21 mouse cellular contexts compared by ENCODE assay signal in the genomic region with DNA sequence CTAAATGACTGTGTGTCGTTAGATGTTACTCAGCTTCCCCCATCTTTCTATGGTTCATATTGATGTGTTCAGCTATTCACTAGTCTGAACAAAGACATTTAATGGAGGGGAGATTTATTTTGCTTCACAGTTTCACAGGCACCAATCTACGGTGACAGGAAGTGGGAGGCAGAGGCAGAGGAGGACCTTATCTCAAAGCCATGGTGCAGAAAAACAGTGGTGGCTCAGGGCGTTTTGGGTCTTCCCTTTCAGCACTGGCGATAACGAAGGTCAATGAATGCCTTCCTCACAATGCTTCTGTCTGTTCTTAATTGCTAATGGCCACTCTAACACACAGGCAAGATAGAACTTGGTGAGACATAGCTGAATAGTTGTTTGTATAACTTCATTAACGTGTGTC. TPM values are rescaled to one million over a fixed set of nuclear protein-coding genes. Genes with fewer than 3 reads are reported as not detected.
DNase-seq lines count a peak whose midpoint lies in the region; ATAC-seq and TF ChIP-seq lines count a peak whose summit lies in the region.
"Had no signal": no experiment of that assay in that cellular context is flagged by ENCODE, and none has a peak within 500 bp of the region (broad histone marks: within the 10 kb centered on the region; RNA-seq: fewer than 3 reads in every experiment).

No protein-coding gene starts in this region.

- no peak overlapping the region for H3K27ac ChIP-seq in heart, embryonic 10.5 days
- peak overlapping the region; percentile 52; the same call in 1 of the 2 replicates for H3K27ac ChIP-seq in liver, postnatal 0 days (ENCODE audit: low read depth)
- H3K27ac ChIP-seq: forebrain, embryonic 13.5 days; hindbrain, embryonic 12.5 days; midbrain, embryonic 10.5 days; neural tube, embryonic 13.5 days had no signal

- TF ChIP-seq CTCF in liver, postnatal 0 days (IDR thresholded peaks at IDR 0.05; ENCODE audit: low read depth), result no peak

- ATAC-seq in liver, postnatal 0 days, result peak; percentile 38; the same call in 1 of the 2 replicates
- ATAC-seq: activated CD4-positive, CD25-positive, alpha-beta regulatory T cell, adult 4 months; forebrain, embryonic 13.5 days; lung, postnatal 0 days had no signal

- no peak overlapping the region for H3K4me3 ChIP-seq in heart, embryonic 10.5 days
- H3K4me3 ChIP-seq in liver, postnatal 0 days (ENCODE audit: low read depth, low read length), result peak overlapping the region; percentile 15; the same call in 1 of the 2 replicates
- H3K4me3 ChIP-seq: forebrain, embryonic 13.5 days; hindbrain, embryonic 12.5 days; midbrain, embryonic 10.5 days; neural tube, embryonic 13.5 days had no signal

- no peaks in the 10 kb centered on the region for H3K9me3 ChIP-seq in heart, embryonic 10.5 days
- no peaks in the 10 kb centered on the region for H3K9me3 ChIP-seq in liver, postnatal 0 days (ENCODE audit: low read length)
- H3K9me3 ChIP-seq: forebrain, embryonic 13.5 days; hindbrain, embryonic 12.5 days; midbrain, embryonic 10.5 days; neural tube, embryonic 13.5 days had no signal

- H3K4me1 ChIP-seq in heart, embryonic 10.5 days, result peaks cover 22% of the 10 kb centered on the region
- H3K4me1 ChIP-seq in liver, postnatal 0 days (ENCODE audit: insufficient read depth), result peaks cover 18% of the 10 kb centered on the region
- H3K4me1 ChIP-seq: hindbrain, embryonic 12.5 days; neural tube, embryonic 13.5 days had no signal

- WGBS in heart, embryonic 10.5 days, result 42% methylated on average over 6 of the region's 6 CpGs
- 41% methylated on average over 6 of the region's 6 CpGs for WGBS in liver, postnatal 0 days (ENCODE audit: insufficient replicate concordance)

- DNase-seq in heart, embryonic 10.5 days (ENCODE audit: low spot score), result peak; percentile 82
- no peak for DNase-seq in heart, adult 9 months (ENCODE audit: low spot score in 2 of 2)
- peak; percentile 63 for DNase-seq in MEL-GATA-1-ER (ENCODE audit: extremely low read depth, low read depth)
- DNase-seq in induced T-regulatory cell, adult 2 months (ENCODE audit: low read depth), result peak; percentile 55
- DNase-seq in liver, postnatal 0 days, result no peak
- no peak for DNase-seq in kidney, adult 8-10 months
- no peak for DNase-seq in layer of hippocampus, adult 9-10 months (ENCODE audit: low spot score)
- no peak for DNase-seq in frontal cortex, adult 2 months (ENCODE audit: extremely low spot score in 1 of 2, low spot score in 1 of 2)
- DNase-seq: adrenal gland, postnatal 36 days; cerebellum, postnatal 10 days; kidney, adult 11 months; kidney, postnatal 10 days; right cerebral cortex, postnatal 25 days; thymus, postnatal 36 days had no signal

- H3K36me3 ChIP-seq in heart, embryonic 10.5 days, result no peaks in the 10 kb centered on the region
- H3K36me3 ChIP-seq in liver, postnatal 0 days (replicated peaks; ENCODE audit: insufficient read depth, low read length), result no peaks in the 10 kb centered on the region
- H3K36me3 ChIP-seq: hindbrain, embryonic 12.5 days; midbrain, embryonic 10.5 days; neural tube, embryonic 13.5 days had no signal

- H3K9ac ChIP-seq in liver, postnatal 0 days (replicated peaks), result no peak overlapping the region
- H3K9ac ChIP-seq: forebrain, embryonic 13.5 days; hindbrain, embryonic 12.5 days; neural tube, embryonic 13.5 days had no signal

- no peaks in the 10 kb centered on the region for H3K27me3 ChIP-seq in heart, embryonic 10.5 days (ENCODE audit: insufficient read depth, poor library complexity, severe bottlenecking)
- H3K27me3 ChIP-seq in liver, postnatal 0 days (ENCODE audit: insufficient read depth, low read length), result no peaks in the 10 kb centered on the region
- H3K27me3 ChIP-seq: forebrain, embryonic 13.5 days; hindbrain, embryonic 12.5 days; neural tube, embryonic 13.5 days had no signal

- H3K4me2 ChIP-seq in liver, postnatal 0 days (ENCODE audit: low read depth, low read length), result peak overlapping the region; percentile 27
- H3K4me2 ChIP-seq: forebrain, embryonic 13.5 days; hindbrain, embryonic 12.5 days; neural tube, embryonic 13.5 days had no signal

- peak; percentile 51; the same call in 1 of the 2 replicates for TF ChIP-seq EP300 in liver, postnatal 0 days (IDR thresholded peaks at IDR 0.05; ENCODE audit: low read depth)

RNA-seq across cellular contexts. Expression of a gene that starts 5.6 kb away (rescaled TPM):
- 0.38 and 0.97 TPM in 2 replicates for polyA plus RNA-seq in heart, embryonic 10.5 days (2016; fragmentation: Nextera tagmentation; extraction: Ambion mirVana)
- 1.5 and 1.9 TPM in 2 replicates for polyA plus RNA-seq in liver, postnatal 0 days (2015; fragmentation: Nextera tagmentation; extraction: Ambion mirVana)
- polyA plus RNA-seq in frontal cortex, adult 2 months (2012; rRNA removed), result not detected in 2 replicates
- polyA plus RNA-seq: activated CD4-positive, CD25-positive, alpha-beta regulatory T cell, adult 4 months; forebrain, embryonic 13.5 days; heart, postnatal 0 days; lung, postnatal 0 days; neural tube, embryonic 13.5 days had no signal

RNA-seq across cellular contexts. Expression of a gene that starts 33.1 kb away (rescaled TPM):
- polyA plus RNA-seq in heart, embryonic 10.5 days (2016; fragmentation: Nextera tagmentation; extraction: Ambion mirVana), result 14.7 and 23.4 TPM in 2 replicates
- polyA plus RNA-seq in liver, postnatal 0 days (2015; fragmentation: Nextera tagmentation; extraction: Ambion mirVana), result 5.5 and 6.0 TPM in 2 replicates
- 10.8 and 11.1 TPM in 2 replicates for polyA plus RNA-seq in frontal cortex, adult 2 months (2012; rRNA removed)

RNA-seq across cellular contexts. Expression of a gene that starts 54.6 kb away (rescaled TPM):
- 131 and 174 TPM in 2 replicates for polyA plus RNA-seq in heart, embryonic 10.5 days (2016; fragmentation: Nextera tagmentation; extraction: Ambion mirVana)
- polyA plus RNA-seq in liver, postnatal 0 days (2015; fragmentation: Nextera tagmentation; extraction: Ambion mirVana), result 119 and 137 TPM in 2 replicates
- polyA plus RNA-seq in frontal cortex, adult 2 months (2012; rRNA removed), result 59.8 and 68.6 TPM in 2 replicates

Comparison
In these comparisons a context has a peak if more than half of its experiments do, and no peak if none do; other contexts are left out.
1. DNase-seq: peak in heart, embryonic 10.5 days (single experiment), MEL-GATA-1-ER (single experiment) and induced T-regulatory cell, adult 2 months (single experiment); none in heart, adult 9 months (0 of 2), liver, postnatal 0 days (single experiment), kidney, adult 8-10 months (0 of 2), layer of hippocampus, adult 9-10 months (single experiment) and frontal cortex, adult 2 months (0 of 2).